Mouse (Mus musculus) heart, postnatal 0 days (tissue): ENCODE measurements around the gene C2cd4d.

Experiments used
- CTCF ChIP-seq: IDR thresholded peaks from 2 replicates; pipeline ENCODE4 v1.5.1; 2016; ENCODE audit warnings: antibody characterized with exemption, control low read depth, low read depth
- EP300 ChIP-seq: IDR thresholded peaks from 2 replicates; pipeline ENCODE4 v1.6.1; 2016; ENCODE audit warnings: antibody characterized with exemption, low read depth

- TF ChIP-seq CTCF (no peak), EP300 (no peak)
These were observed 12.4 kb downstream of the C2cd4d start for GRCm38 (mm10) chr3:94374636-94375035.
